Mouse (Mus musculus) heart, adult 2 months (tissue): ENCODE results near the gene Tshz2. TPM values are rescaled to one million over a fixed set of nuclear protein-coding genes. Genes with fewer than 3 reads are reported as not detected.

Experiments used
- DNase-seq, 2 experiments: peaks; one replicate each; pipeline ENCODE4 v3.0.0; 2021
- H3K27ac ChIP-seq: fragments of 200-600 bp; 2 replicates; pipeline ENCODE4 v1.8.1; 2022
- H3K27me3 ChIP-seq: fragments of 200-500 bp; 2 replicates; pipeline ENCODE4 v1.6.1; 2012; ENCODE audit warnings: mild to moderate bottlenecking, low read length, inconsistent platforms, mixed read lengths; ENCODE audit not compliant: control insufficient read depth, insufficient read depth
- H3K36me3 ChIP-seq: fragments of 200-500 bp; 2 replicates; pipeline ENCODE4 v1.6.1; 2012; ENCODE audit warnings: low read length, inconsistent platforms; ENCODE audit not compliant: control insufficient read depth, insufficient read depth
- H3K4me1 ChIP-seq: fragments of 200-500 bp; 2 replicates; pipeline ENCODE4 v1.6.1; 2011; ENCODE audit warnings: low read length; ENCODE audit not compliant: control insufficient read depth, insufficient read depth
- H3K4me3 ChIP-seq: fragments of 200-600 bp; 2 replicates; pipeline ENCODE4 v1.8.1; 2022
- H3K79me2 ChIP-seq: fragments of 200-500 bp; replicated peaks from 2 replicates; pipeline ENCODE4 v1.6.1; 2012; ENCODE audit warnings: mild to moderate bottlenecking, inconsistent platforms, low read length, moderate library complexity, mixed read lengths; ENCODE audit not compliant: control insufficient read depth, insufficient read depth
- H3K9ac ChIP-seq: fragments of 200-500 bp; 2 replicates; pipeline ENCODE4 v1.6.1; 2012; ENCODE audit warnings: low read depth, mild to moderate bottlenecking, control low read depth, inconsistent platforms, low read length, mixed read lengths
- CTCF ChIP-seq: fragments of 200-600 bp; IDR thresholded peaks from 2 replicates; pipeline ENCODE4 v1.8.1; 2022; ENCODE audit warnings: antibody characterized with exemption, mild to moderate bottlenecking, moderate library complexity
- EP300 ChIP-seq: fragments of 200-500 bp; IDR thresholded peaks from 2 replicates; pipeline ENCODE4 v1.6.1; 2011; ENCODE audit warnings: low read depth, low read length, control low read depth; ENCODE audit not compliant: insufficient read depth
- POLR2A ChIP-seq: fragments of 200-500 bp; IDR thresholded peaks from 2 replicates; pipeline ENCODE4 v1.6.1; 2011; ENCODE audit warnings: mild to moderate bottlenecking, low read depth, low read length, control low read depth; ENCODE audit not compliant: insufficient read depth
- WGBS: fragments of 180-500 bp; shearing (Covaris S2); methylation state at CpG from one replicate; pipeline ENCODE4 v1.1.7; 2018; 5-methylcytosine and 5-hydroxymethylcytosine counted together
- intact Hi-C: fragments of 180-260 bp; cut with DNase I; formaldehyde crosslinking; loops from one replicate; pipeline ENCODE4 v1.15.1; 2025
- polyA plus RNA-seq: library from polyadenylated mRNA; depleted of rRNA; stranded (reverse); fragments of >200 nt; gene quantifications from 2 replicates; pipeline ENCODE4 v1.2.3, GENCODE M21; 2012
- total RNA-seq, 2 experiments: library from RNA; stranded (reverse); gene quantifications; 2 replicates each; pipeline ENCODE4 v1.2.3; 2021

The Tshz2 gene
- total and polyA plus RNA-seq, 3 experiments, result 8.2 to 12.9 (median 12.1) TPM

DNA sequence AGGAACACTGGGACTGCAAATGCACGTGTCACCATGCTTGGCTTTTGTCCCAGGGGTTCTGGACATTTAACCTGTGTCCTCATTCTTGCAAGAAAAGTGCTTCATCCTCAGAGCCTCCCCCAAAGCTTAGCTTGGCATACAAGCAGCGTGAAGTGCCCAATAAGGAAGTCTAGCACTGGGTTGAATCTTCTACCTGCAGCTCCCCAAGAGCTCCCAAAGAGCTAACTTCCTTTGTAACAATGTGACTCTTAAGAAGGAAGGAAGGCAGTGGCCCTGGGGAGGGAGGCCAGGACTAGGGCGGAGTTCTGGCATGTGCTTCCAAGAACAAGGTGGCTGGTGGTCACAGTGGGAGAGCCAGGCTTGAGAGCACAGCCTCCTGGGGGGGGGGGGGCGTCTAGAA is 18.1 kb upstream of the Tshz2 start:
- intact Hi-C loops, result no loop called here

GRCm38 (mm10) chr2:169615998-169616397 is 16.8 kb upstream of the Tshz2 start:
- no peak overlapping the region for H3K27ac ChIP-seq
- no peak overlapping the region for H3K9ac ChIP-seq
- WGBS, result 81% methylated on average over 6 of the region's 6 CpGs
- no peak for DNase-seq
- intact Hi-C loops, result no loop called here
- H3K4me1 ChIP-seq, result no peaks in the 10 kb centered on the region
- H3K4me3 ChIP-seq, result no peak overlapping the region
- H3K27me3 ChIP-seq, result no peaks in the 10 kb centered on the region
- TF ChIP-seq EP300, result no peak
- no peak for TF ChIP-seq POLR2A
- no peak for TF ChIP-seq CTCF
- no peaks in the 10 kb centered on the region for H3K36me3 ChIP-seq
- H3K79me2 ChIP-seq, result no peaks in the 10 kb centered on the region

More for the DNA sequence above, 18.1 kb upstream of the Tshz2 start:
- H3K79me2 ChIP-seq, result no peaks in the 10 kb centered on the region
- no peaks in the 10 kb centered on the region for H3K27me3 ChIP-seq
- H3K9ac ChIP-seq, result no peak overlapping the region
- no peak for DNase-seq
- no peak overlapping the region for H3K4me3 ChIP-seq
- no peaks in the 10 kb centered on the region for H3K4me1 ChIP-seq
- H3K27ac ChIP-seq, result no peak overlapping the region
- no peaks in the 10 kb centered on the region for H3K36me3 ChIP-seq
- TF ChIP-seq EP300 (no peak), POLR2A (no peak), CTCF (no peak)
- 33% methylated on average over 4 of the region's 4 CpGs for WGBS

GRCm38 (mm10) chr2:169621201-169621710 is 11.6 kb upstream of the Tshz2 start:
- DNase-seq, result no peak
- no peak overlapping the region for H3K9ac ChIP-seq
- H3K4me3 ChIP-seq, result no peak overlapping the region
- H3K4me1 ChIP-seq, result no peaks in the 10 kb centered on the region
- H3K79me2 ChIP-seq, result no peaks in the 10 kb centered on the region
- no peak overlapping the region for H3K27ac ChIP-seq
- WGBS, result 45% methylated on average over 15 of the region's 15 CpGs
- intact Hi-C loops, result no loop called here
- TF ChIP-seq POLR2A, result no peak
- no peak for TF ChIP-seq EP300
- TF ChIP-seq CTCF, result peak; percentile 35
- H3K36me3 ChIP-seq, result no peaks in the 10 kb centered on the region
- no peaks in the 10 kb centered on the region for H3K27me3 ChIP-seq

GRCm38 (mm10) chr2:169630070-169630469 is 2.7 kb upstream of the Tshz2 start:
- TF ChIP-seq POLR2A, result no peak
- no peak for TF ChIP-seq EP300
- TF ChIP-seq CTCF, result no peak
- DNase-seq, result no peak

GRCm38 (mm10) chr2:169633491-169634289 is 877 bp downstream of the Tshz2 start:
- H3K27ac ChIP-seq, result peak overlapping the region; percentile 93
- TF ChIP-seq POLR2A, result no peak
- TF ChIP-seq CTCF, result peak; percentile 11; the same call in 1 of the 2 replicates
- peak overlapping the region; percentile 80 for H3K4me3 ChIP-seq
- DNase-seq, result peak; percentile 61 to 67
- WGBS, result 2% methylated on average over 38 of the region's 38 CpGs
- H3K9ac ChIP-seq, result peak overlapping the region; percentile 91
- H3K79me2 ChIP-seq, result no peaks in the 10 kb centered on the region; the same call in 1 of the 2 replicates
- peaks cover 2% of the 10 kb centered on the region; the same call in 1 of the 2 replicates for H3K4me1 ChIP-seq
- intact Hi-C loops, result loop anchor here (2.0 to 5.0 kb wide), 4 partner anchors 31 to 214 kb away; no protein-coding TSS in a partner anchor
- no peaks in the 10 kb centered on the region; the same call in 1 of the 2 replicates for H3K36me3 ChIP-seq
- no peaks in the 10 kb centered on the region for H3K27me3 ChIP-seq

More at GRCm38 (mm10) chr2:169630070-169630469, 2.7 kb upstream of the Tshz2 start:
- Histone ChIP-seq H3K27ac (no peak overlapping the region), H3K79me2 (no peaks in the 10 kb centered on the region), H3K4me3 (no peak overlapping the region), H3K36me3 (no peaks in the 10 kb centered on the region), H3K27me3 (no peaks in the 10 kb centered on the region), H3K4me1 (no peaks in the 10 kb centered on the region), H3K9ac (no peak overlapping the region)
- intact Hi-C loops, result loop anchor here (5.0 kb wide), 2 partner anchors 92 to 217 kb away; no protein-coding TSS in a partner anchor
- WGBS, result 87% methylated on average over 3 of the region's 3 CpGs
